ENCODE assay signal across 12 mouse cellular contexts in the genomic region with DNA sequence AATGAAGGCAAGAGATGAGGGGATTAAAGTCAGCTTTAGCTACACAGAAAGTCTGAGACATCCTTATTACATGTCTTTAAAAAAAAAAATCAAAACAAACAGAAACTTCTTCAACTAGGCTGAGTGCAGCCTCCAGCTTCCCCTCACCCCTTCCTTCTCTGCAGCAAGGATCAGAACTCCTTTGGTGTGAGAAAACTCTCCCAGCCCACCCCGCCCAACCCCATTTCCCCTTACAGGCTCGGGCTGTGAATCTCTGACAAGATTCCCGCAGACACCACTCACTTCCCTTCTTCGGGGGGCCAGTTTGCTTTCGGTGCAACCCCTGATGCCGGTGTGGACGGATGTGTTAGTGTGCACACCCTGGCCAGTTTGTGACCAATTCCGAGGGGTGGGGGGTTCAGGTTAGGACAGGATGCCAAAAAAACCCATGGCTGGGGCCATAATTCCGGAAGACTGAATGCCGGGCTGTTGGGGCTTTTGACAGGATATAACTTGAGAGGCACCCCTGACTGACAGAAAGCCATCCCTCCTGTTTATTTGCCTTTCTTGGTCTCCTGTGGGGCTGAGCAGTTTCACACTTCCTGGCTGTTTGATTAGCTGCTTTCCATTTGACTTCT. TPM values are rescaled to one million over a fixed set of nuclear protein-coding genes. Genes with fewer than 3 reads are reported as not detected.
A peak's percentile ranks its signal among the peaks of the same experiment; 100 is the strongest.
DNase-seq lines count a peak whose midpoint lies in the region; ATAC-seq lines count a peak whose summit lies in the region.
"Had no signal": no experiment of that assay in that cellular context is flagged by ENCODE, and none has a peak within 500 bp of the region (broad histone marks: within the 10 kb centered on the region; RNA-seq: fewer than 3 reads in every experiment).

No protein-coding gene starts in this region.

- no peak overlapping the region for H3K4me3 ChIP-seq in hindbrain, embryonic 11.5 days (ENCODE audit: low read depth, low read length)
- no peak overlapping the region for H3K4me3 ChIP-seq in hindbrain, embryonic 13.5 days
- no peak overlapping the region; the same call in 1 of the 2 replicates for H3K4me3 ChIP-seq in embryonic facial prominence, embryonic 15.5 days (replicated peaks)

- H3K9ac ChIP-seq in hindbrain, embryonic 11.5 days (ENCODE audit: low read depth, low read length): no peak overlapping the region
- H3K9ac ChIP-seq in hindbrain, embryonic 13.5 days: no peak overlapping the region
- H3K9ac ChIP-seq in embryonic facial prominence, embryonic 15.5 days: no peak overlapping the region

- H3K27me3 ChIP-seq in hindbrain, embryonic 11.5 days (ENCODE audit: control insufficient read depth, insufficient read depth, low read length): no peaks in the 10 kb centered on the region
- no peaks in the 10 kb centered on the region for H3K27me3 ChIP-seq in hindbrain, embryonic 13.5 days
- no peaks in the 10 kb centered on the region for H3K27me3 ChIP-seq in embryonic facial prominence, embryonic 15.5 days

- no peaks in the 10 kb centered on the region for H3K9me3 ChIP-seq in hindbrain, embryonic 11.5 days (ENCODE audit: control insufficient read depth, low read length)
- H3K9me3 ChIP-seq in hindbrain, embryonic 13.5 days: no peaks in the 10 kb centered on the region
- no peaks in the 10 kb centered on the region for H3K9me3 ChIP-seq in embryonic facial prominence, embryonic 15.5 days (replicated peaks)

- no peaks in the 10 kb centered on the region for H3K4me1 ChIP-seq in hindbrain, embryonic 11.5 days (replicated peaks; ENCODE audit: control insufficient read depth, insufficient read depth, low read length)
- no peaks in the 10 kb centered on the region for H3K4me1 ChIP-seq in hindbrain, embryonic 13.5 days (replicated peaks)
- no peaks in the 10 kb centered on the region for H3K4me1 ChIP-seq in embryonic facial prominence, embryonic 15.5 days

- H3K27ac ChIP-seq in hindbrain, embryonic 11.5 days (ENCODE audit: low read depth, low read length): no peak overlapping the region
- H3K27ac ChIP-seq in hindbrain, embryonic 13.5 days: no peak overlapping the region
- H3K27ac ChIP-seq in embryonic facial prominence, embryonic 15.5 days (replicated peaks): no peak overlapping the region

- no peak overlapping the region for H3K4me2 ChIP-seq in hindbrain, embryonic 11.5 days (replicated peaks; ENCODE audit: low read depth, low read length)
- H3K4me2 ChIP-seq in hindbrain, embryonic 13.5 days: no peak overlapping the region
- H3K4me2 ChIP-seq in embryonic facial prominence, embryonic 15.5 days (replicated peaks): peak overlapping the region; percentile 21; the same call in 1 of the 2 replicates

- no peaks in the 10 kb centered on the region for H3K36me3 ChIP-seq in hindbrain, embryonic 11.5 days (ENCODE audit: control insufficient read depth, insufficient read depth, low read length)
- H3K36me3 ChIP-seq in hindbrain, embryonic 13.5 days: no peaks in the 10 kb centered on the region
- H3K36me3 ChIP-seq in embryonic facial prominence, embryonic 15.5 days: no peaks in the 10 kb centered on the region

- 56% methylated on average over 10 of the region's 10 CpGs for WGBS in hindbrain, embryonic 11.5 days
- 63% methylated on average over 10 of the region's 10 CpGs for WGBS in hindbrain, embryonic 13.5 days
- 41% methylated on average over 10 of the region's 10 CpGs for WGBS in embryonic facial prominence, embryonic 15.5 days

- ATAC-seq in hindbrain, embryonic 11.5 days (ENCODE audit: low FRiP score): no peak
- no peak for ATAC-seq in hindbrain, embryonic 13.5 days (ENCODE audit: low FRiP score)
- ATAC-seq in embryonic facial prominence, embryonic 15.5 days (ENCODE audit: insufficient number of reproducible peaks, low FRiP score, low TSS enrichment, low read depth): no peak
- ATAC-seq in megakaryocyte, adult 5-6 weeks (ENCODE audit: poor library complexity, severe bottlenecking): peak; percentile 38; the same call in 1 of the 2 replicates

- DNase-seq in hindbrain, embryonic 11.5 days (ENCODE audit: low spot score): peak; percentile 9
- peak; percentile 34 for DNase-seq in T-cell, adult 2 months (ENCODE audit: low spot score)
- DNase-seq in cerebellum, adult 8-10 months: no peak
- no peak for DNase-seq in layer of hippocampus, postnatal 14 days (ENCODE audit: low spot score in 2 of 2)
- DNase-seq in cerebellum, postnatal 10 days: no peak
- DNase-seq: cerebellum, adult 9-10 months; heart, postnatal 10 days had no signal

RNA-seq across cellular contexts. Expression of gene Lrrc43, which starts 18.2 kb away (rescaled TPM):
- polyA plus RNA-seq in hindbrain, embryonic 11.5 days (2014; fragmentation: Nextera tagmentation; extraction: Ambion mirVana): 0.26 and 0.39 TPM in 2 replicates
- 0.16 and 0.22 TPM in 2 replicates for polyA plus RNA-seq in hindbrain, embryonic 13.5 days (2015; fragmentation: Nextera tagmentation; extraction: Ambion mirVana)
- 1.1 and 1.5 TPM in 2 replicates for polyA plus RNA-seq in embryonic facial prominence, embryonic 15.5 days (2015; fragmentation: Nextera tagmentation; extraction: Ambion mirVana)
- not detected in 2 replicates for total RNA-seq in megakaryocyte, adult 5-6 weeks (2015)
- not detected in 2 replicates for total RNA-seq in megakaryocyte, adult 5-6 weeks (2017)
- total RNA-seq in layer of hippocampus, postnatal 14 days (2021): 1 to 10 TPM; 1.1 to 1.5 TPM
- total RNA-seq: heart, postnatal 10 days; liver, adult 2 months; MEL had no signal
- polyA plus RNA-seq: liver, adult 2 months had no signal

RNA-seq across cellular contexts. Expression of gene Il31, which starts 18.4 kb away (rescaled TPM):
- polyA plus RNA-seq in hindbrain, embryonic 11.5 days (2014; fragmentation: Nextera tagmentation; extraction: Ambion mirVana): not detected in 2 replicates
- polyA plus RNA-seq in hindbrain, embryonic 13.5 days (2015; fragmentation: Nextera tagmentation; extraction: Ambion mirVana): not detected in 2 replicates
- not detected in 2 replicates for polyA plus RNA-seq in embryonic facial prominence, embryonic 15.5 days (2015; fragmentation: Nextera tagmentation; extraction: Ambion mirVana)
- total RNA-seq in megakaryocyte, adult 5-6 weeks (2015): not detected in 2 replicates
- total RNA-seq in megakaryocyte, adult 5-6 weeks (2017): not detected in 2 replicates
- total RNA-seq in layer of hippocampus, postnatal 14 days (2021): not detected
- total RNA-seq: heart, postnatal 10 days; liver, adult 2 months; MEL had no signal
- polyA plus RNA-seq: liver, adult 2 months had no signal

RNA-seq across cellular contexts. Expression of gene B3gnt4, which starts 39.4 kb away (rescaled TPM):
- polyA plus RNA-seq in hindbrain, embryonic 11.5 days (2014; fragmentation: Nextera tagmentation; extraction: Ambion mirVana): 1.1 and 1.5 TPM in 2 replicates
- polyA plus RNA-seq in hindbrain, embryonic 13.5 days (2015; fragmentation: Nextera tagmentation; extraction: Ambion mirVana): 1.1 and 1.6 TPM in 2 replicates
- polyA plus RNA-seq in embryonic facial prominence, embryonic 15.5 days (2015; fragmentation: Nextera tagmentation; extraction: Ambion mirVana): 0.49 and 1.1 TPM in 2 replicates
- total RNA-seq in megakaryocyte, adult 5-6 weeks (2015): not detected in 2 replicates
- not detected in 2 replicates for total RNA-seq in megakaryocyte, adult 5-6 weeks (2017)
- 1 to 10 TPM; 1.5 TPM for total RNA-seq in layer of hippocampus, postnatal 14 days (2021)
- total RNA-seq: heart, postnatal 10 days; liver, adult 2 months had no signal
- polyA plus RNA-seq: liver, adult 2 months had no signal

RNA-seq across cellular contexts. Expression of gene Diablo, which starts 53.1 kb away (rescaled TPM):
- polyA plus RNA-seq in hindbrain, embryonic 11.5 days (2014; fragmentation: Nextera tagmentation; extraction: Ambion mirVana): 145 and 146 TPM in 2 replicates
- polyA plus RNA-seq in hindbrain, embryonic 13.5 days (2015; fragmentation: Nextera tagmentation; extraction: Ambion mirVana): 119 and 120 TPM in 2 replicates
- polyA plus RNA-seq in embryonic facial prominence, embryonic 15.5 days (2015; fragmentation: Nextera tagmentation; extraction: Ambion mirVana): 108 and 114 TPM in 2 replicates
- total RNA-seq in megakaryocyte, adult 5-6 weeks (2015): 18.1 and 19.6 TPM in 2 replicates
- total RNA-seq in megakaryocyte, adult 5-6 weeks (2017): 28.3 and 31.8 TPM in 2 replicates
- total RNA-seq in layer of hippocampus, postnatal 14 days (2021): 10 to 100 TPM; 46.6 to 47.6 TPM

RNA-seq across cellular contexts. Expression of gene Gm49027, which starts 54.4 kb away (rescaled TPM):
- 0.56 and 0.66 TPM in 2 replicates for polyA plus RNA-seq in hindbrain, embryonic 11.5 days (2014; fragmentation: Nextera tagmentation; extraction: Ambion mirVana)
- 3.5 and 4.8 TPM in 2 replicates for polyA plus RNA-seq in hindbrain, embryonic 13.5 days (2015; fragmentation: Nextera tagmentation; extraction: Ambion mirVana)
- 0.46 and 0.68 TPM in 2 replicates for polyA plus RNA-seq in embryonic facial prominence, embryonic 15.5 days (2015; fragmentation: Nextera tagmentation; extraction: Ambion mirVana)
- total RNA-seq in megakaryocyte, adult 5-6 weeks (2015): 0.09 TPM in 1 of 2 replicates, not detected in the other
- total RNA-seq in megakaryocyte, adult 5-6 weeks (2017): not detected in 2 replicates
- 1 to 10 TPM; 7.1 to 7.3 TPM for total RNA-seq in layer of hippocampus, postnatal 14 days (2021)
- total RNA-seq: heart, postnatal 10 days; liver, adult 2 months had no signal

Comparison
In these comparisons a context has a peak if more than half of its experiments do, and no peak if none do; other contexts are left out.
1. DNase-seq: peak in hindbrain, embryonic 11.5 days (single experiment) and T-cell, adult 2 months (single experiment); none in cerebellum, adult 8-10 months (single experiment), layer of hippocampus, postnatal 14 days (0 of 2) and cerebellum, postnatal 10 days (0 of 2).